Mouse (Mus musculus): ENCODE results near the gene Sap18. TPM values are rescaled to one million over a fixed set of nuclear protein-coding genes. Genes with fewer than 3 reads are reported as not detected.
"Not testable (repeated sequence)": the region's sequence is repeated elsewhere in the genome, so short reads cannot be mapped to it uniquely, and the experiment has no call there.

Sap18 gene
- total RNA-seq (2021) = 10 to 100 TPM; 55.0 to 57.2 TPM
- long read RNA-seq, experiment 1, full-length matches to known transcripts = 66 of 76 reads
- long read RNA-seq, experiment 1, partial matches to known transcripts = 3 of 76 reads
- long read RNA-seq, experiment 1, other reads (novel, unspliced or antisense) = 7 of 76 reads
- long read RNA-seq, experiment 2, full-length matches to known transcripts = 68 of 74 reads
- long read RNA-seq, experiment 2, partial matches to known transcripts = 1 of 74 reads
- long read RNA-seq, experiment 2, other reads (novel, unspliced or antisense) = 5 of 74 reads

GRCm38 (mm10) chr14:57797991-57798931 is at the start of gene Sap18:
Gene Sap18 (plus strand): TSS chr14:57798180.
- peak; percentile 98 for DNase-seq (ENCODE audit: low spot score)

GRCm38 (mm10) chr14:57749501-57749900 is 48.5 kb upstream of the Sap18 start:
- DNase-seq (ENCODE audit: low spot score) = no peak

GRCm38 (mm10) chr14:57751006-57751405 is 47.0 kb upstream of the Sap18 start:
- DNase-seq (ENCODE audit: low spot score) = not testable (repeated sequence)

DNA sequence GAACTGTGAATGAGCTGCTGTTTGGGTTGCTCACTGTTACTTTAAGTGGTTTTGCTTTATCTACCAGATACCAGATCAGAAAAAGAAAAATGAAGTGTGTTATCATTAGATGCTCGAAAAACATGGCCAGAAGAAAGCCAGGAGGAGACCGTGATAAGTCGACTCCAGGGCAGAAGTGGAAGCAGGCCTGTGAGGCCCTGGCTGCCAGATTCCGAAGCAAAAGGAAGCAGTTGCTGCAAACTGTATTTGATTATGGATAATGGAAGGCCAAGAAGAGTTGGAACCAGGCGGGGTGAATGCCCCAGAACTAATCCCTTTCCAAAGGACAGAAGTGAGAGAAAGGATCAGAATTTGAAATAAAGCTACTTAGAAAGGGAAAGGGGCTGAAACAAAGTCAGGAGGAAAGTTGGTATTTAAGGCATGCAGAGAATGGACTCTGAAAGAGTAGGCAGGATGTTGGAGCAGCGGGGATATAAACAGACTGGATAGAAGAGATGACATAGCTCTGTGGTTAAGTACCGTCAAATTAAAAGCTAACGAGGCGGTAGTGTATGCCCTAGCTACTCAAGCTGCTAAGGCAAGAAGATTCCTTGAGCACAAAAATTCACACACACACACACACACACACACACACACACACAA is 44.5 kb upstream of the Sap18 start:
- no peak for DNase-seq (ENCODE audit: low spot score)

DNA sequence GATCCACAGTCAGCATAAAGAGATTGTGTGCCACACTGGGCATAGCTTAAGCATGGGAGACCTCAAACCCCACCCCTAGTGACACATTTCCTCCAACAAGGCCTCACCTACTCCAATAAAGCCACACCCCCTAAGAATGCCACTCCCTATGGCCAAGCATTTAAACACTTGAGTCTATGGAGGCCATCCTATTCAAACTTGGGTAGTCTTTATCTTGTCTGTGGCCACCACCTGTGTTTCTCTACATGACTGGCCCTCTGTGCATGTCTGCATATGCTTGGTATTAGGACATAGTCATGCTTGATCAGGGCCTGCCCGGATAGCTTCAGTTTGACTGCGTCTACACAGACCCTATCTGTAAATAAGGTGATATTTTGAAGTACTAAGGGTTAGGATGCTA is 42.3 kb upstream of the Sap18 start:
- no peak for DNase-seq (ENCODE audit: low spot score)

GRCm38 (mm10) chr14:57756094-57756493 is 41.9 kb upstream of the Sap18 start:
- DNase-seq (ENCODE audit: low spot score) = no peak

GRCm38 (mm10) chr14:57758237-57758636 is 39.7 kb upstream of the Sap18 start, which contains the start of gene Lats2:
Gene Lats2 (minus strand): TSS chr14:57758388.
- DNase-seq (ENCODE audit: low spot score) = no peak

DNA sequence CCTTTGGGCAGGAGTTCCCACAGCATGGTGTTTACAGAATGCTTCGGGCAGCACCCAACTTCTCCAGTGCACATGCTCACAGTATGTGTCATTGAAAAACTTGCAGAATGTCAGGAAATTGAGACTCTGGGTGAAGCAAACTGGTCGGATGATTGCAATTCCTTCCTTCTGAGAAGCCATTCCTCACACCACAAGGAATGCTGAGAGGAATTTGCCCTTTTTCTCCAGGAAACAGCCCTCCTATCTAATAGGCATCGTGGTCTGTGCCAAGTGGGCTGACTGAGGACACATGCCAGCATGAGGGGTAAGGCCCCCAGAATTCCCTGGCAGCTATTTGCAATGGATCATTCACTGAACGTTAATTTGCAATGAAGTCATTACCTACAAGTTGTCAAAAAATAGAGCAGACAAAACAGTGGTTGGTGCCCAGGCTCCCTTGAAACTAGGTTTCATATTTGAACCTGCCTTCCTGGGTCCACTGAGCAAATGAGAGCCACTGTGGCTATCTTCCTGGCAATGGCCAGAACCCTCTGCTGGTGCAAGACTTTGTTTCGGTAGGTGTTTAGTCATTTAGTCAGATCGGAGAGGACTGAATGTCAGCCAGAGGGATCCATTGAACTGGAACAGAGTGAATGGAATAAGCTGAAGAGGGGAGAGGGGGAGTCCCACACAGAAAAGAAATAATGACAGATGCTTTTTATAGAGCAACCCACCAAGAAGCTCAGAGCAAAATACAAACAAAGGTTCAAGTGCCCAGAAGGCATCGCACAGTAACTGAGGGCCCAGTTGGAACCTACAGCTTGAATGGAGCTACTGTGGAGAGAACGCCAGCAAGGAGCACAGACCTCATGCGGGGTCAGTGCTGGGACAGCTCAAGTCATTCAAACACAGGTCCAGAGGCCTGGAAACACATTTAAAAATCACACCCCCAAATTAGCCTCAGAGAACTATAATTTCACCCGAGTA is 37.2 kb upstream of the Sap18 start:
- no peak for DNase-seq (ENCODE audit: low spot score)

GRCm38 (mm10) chr14:57769102-57769501 is 28.9 kb upstream of the Sap18 start:
- DNase-seq (ENCODE audit: low spot score) = no peak

- no peak for DNase-seq (ENCODE audit: low spot score)
These were observed 25.7 kb upstream of the Sap18 start for GRCm38 (mm10) chr14:57772157-57772815.

DNA sequence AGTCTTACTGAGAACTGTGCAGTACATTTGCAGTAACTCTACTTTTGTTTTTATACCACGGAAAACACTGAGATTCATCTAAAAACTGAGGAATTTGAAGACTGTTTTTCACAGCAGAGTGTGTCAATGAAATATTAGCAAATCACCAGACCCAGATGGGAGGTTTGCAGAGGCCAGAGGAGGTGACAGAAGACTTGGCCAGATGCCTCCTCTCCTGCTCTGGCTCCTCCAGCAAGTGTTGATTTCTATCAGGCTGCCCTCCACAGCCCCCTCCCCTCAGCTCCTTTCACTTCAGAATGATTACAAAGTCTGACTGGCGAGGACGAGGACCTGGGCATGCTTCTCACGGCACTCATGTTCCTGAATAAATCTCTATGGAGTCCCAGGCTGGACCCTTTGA is 10.6 kb upstream of the Sap18 start:
- DNase-seq (ENCODE audit: low spot score) = no peak

DNA sequence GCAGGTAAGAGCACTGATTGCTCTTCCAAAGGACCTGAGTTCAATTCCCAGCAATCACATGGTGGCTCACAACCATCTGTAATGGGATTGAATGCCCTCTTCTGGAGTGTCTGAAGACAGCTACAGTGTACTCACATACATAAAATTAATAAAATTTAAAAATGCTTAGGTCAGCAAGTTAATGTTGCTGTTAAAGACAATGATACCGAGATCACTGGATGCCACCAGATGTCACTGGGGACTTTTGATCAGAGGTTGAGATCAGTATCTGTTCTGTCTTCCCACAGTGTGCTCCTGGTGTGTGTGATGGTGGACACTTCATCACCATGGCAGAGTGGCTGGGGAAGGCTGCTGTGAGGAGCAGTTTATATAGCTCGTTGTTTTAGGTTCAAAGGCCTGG is 8.7 kb upstream of the Sap18 start:
- no peak for DNase-seq (ENCODE audit: low spot score)

DNA sequence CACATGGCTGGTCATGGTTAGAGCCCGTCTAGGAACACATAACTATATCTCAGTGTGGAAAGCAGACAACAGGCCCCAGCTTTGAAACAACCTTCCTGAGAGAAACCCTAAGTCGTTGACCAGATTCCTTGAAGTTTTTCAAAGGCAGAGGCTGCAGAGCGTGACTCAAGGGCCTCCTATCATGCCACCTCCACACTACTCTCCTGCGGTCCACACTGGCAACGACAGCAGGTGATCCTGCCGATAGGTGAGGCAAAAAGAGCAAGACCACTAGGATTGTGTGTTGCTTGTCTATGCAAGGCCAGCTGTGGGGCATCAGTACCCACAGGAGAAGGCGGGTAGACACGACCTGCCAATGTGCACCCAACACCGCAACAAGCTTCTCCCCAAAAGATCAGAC is 8.2 kb upstream of the Sap18 start:
- no peak for DNase-seq (ENCODE audit: low spot score)

DNA sequence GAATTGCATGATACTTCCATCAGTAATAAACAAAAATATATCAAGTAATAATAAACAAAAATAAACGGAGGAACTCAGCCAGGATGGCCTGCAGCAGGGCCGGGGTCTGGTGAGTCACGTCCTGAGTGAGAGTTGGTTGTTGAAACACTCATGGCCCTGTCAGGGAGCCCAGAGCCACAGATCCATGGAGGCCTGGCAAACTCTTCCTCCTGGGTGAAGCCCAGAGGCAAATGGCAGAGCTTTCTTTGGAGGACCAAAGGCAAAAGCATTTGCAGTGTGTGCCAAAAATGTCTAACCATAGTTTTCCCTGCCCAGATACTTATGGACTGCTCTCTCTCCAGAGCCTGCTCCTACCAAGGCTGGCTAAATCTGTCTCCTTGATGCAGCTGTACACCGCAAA is 6.8 kb upstream of the Sap18 start:
- DNase-seq (ENCODE audit: low spot score) = no peak

GRCm38 (mm10) chr14:57797551-57797950 is 429 bp upstream of the Sap18 start:
- DNase-seq (ENCODE audit: low spot score) = peak; percentile 3

DNA sequence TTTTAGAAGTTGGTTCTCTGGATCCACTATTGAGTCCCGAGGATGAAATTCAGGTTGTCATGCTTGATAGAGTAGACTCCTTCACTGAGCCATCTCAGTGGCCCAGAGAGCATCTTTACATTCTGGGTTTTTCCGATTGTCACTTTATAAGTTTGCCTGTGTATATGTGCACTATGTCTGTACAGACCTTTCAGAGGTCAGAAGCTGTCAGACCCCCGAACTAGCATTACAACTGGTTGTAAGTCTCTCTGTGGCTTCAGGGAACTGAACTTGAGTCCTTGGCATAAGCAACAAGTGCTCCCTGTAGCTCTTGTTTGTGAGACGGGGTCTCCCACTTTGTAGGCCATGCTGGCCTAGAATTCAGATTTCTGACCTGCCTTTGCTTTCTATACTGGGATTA is 5.8 kb downstream of the Sap18 start:
- DNase-seq (ENCODE audit: low spot score) = no peak

- peak; percentile 21 for DNase-seq (ENCODE audit: low spot score)
These were observed 10.6 kb downstream of the Sap18 start for GRCm38 (mm10) chr14:57808558-57808957.

- no peak for DNase-seq (ENCODE audit: low spot score)
These were observed 12.9 kb downstream of the Sap18 start for GRCm38 (mm10) chr14:57810886-57811285.

GRCm38 (mm10) chr14:57811844-57812243 is 13.9 kb downstream of the Sap18 start:
- no peak for DNase-seq (ENCODE audit: low spot score)

DNA sequence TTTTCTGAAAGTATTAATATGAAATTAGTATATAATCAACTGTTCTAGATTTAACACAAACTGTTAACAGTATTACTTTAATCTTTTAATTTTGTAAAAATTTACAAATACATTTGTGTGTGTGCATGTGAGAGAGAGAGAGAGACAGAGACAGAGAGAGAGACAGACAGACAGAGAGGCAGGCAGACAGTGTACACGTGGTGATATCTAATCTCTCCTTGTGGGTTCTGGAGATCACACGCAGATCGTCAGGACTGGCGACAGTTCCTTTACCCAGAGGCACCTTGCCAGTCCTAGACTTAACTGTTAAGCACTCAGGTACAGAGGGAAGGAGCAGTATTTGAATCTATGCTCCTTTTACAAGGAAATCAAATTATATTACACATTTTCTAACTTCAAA is 22.9 kb downstream of the Sap18 start:
- DNase-seq (ENCODE audit: low spot score) = no peak
